Mouse (Mus musculus) heart, embryonic 16.5 days (tissue): ENCODE results near the gene Adamtsl1. TPM values are rescaled to one million over a fixed set of nuclear protein-coding genes. Genes with fewer than 3 reads are reported as not detected.

Source experiments
- ATAC-seq: fragments of 200-750 bp; cut with Nextera tagmentation; replicated peaks from 2 replicates; pipeline ENCODE4 v1.8.0; 2017; ENCODE audit warnings: moderate number of reproducible peaks; ENCODE audit not compliant: insufficient read depth, low FRiP score; ENCODE audit errors: extremely low read depth
- H3K27ac ChIP-seq: fragments of 300-500 bp; sonication (generic); 2 replicates; pipeline ENCODE4 v1.5.1; 2014; ENCODE audit warnings: mild to moderate bottlenecking, low read length, control low read depth, moderate library complexity
- H3K27me3 ChIP-seq: fragments of 300-500 bp; sonication (generic); 2 replicates; pipeline ENCODE4 v1.6.1; 2014; ENCODE audit warnings: low read length, mixed read lengths; ENCODE audit not compliant: control insufficient read depth, insufficient read depth
- H3K36me3 ChIP-seq: fragments of 300-500 bp; sonication (generic); 2 replicates; pipeline ENCODE4 v1.6.1; 2014; ENCODE audit not compliant: control insufficient read depth, insufficient read depth
- H3K4me1 ChIP-seq: fragments of 300-500 bp; sonication (generic); 2 replicates; pipeline ENCODE4 v1.6.1; 2014; ENCODE audit warnings: low read length, mixed read lengths; ENCODE audit not compliant: control insufficient read depth, insufficient read depth
- H3K4me2 ChIP-seq: fragments of 300-500 bp; sonication (generic); 2 replicates; pipeline ENCODE4 v1.6.1; 2014; ENCODE audit warnings: low read depth, mild to moderate bottlenecking, control low read depth, low read length
- H3K4me3 ChIP-seq: fragments of 300-500 bp; sonication (generic); 2 replicates; pipeline ENCODE4 v1.5.1; 2014; ENCODE audit warnings: mild to moderate bottlenecking, control low read depth, low read length
- H3K9ac ChIP-seq: fragments of 300-500 bp; sonication (generic); 2 replicates; pipeline ENCODE4 v1.6.1; 2014; ENCODE audit warnings: low read length, control low read depth
- H3K9me3 ChIP-seq: fragments of 300-500 bp; sonication (generic); replicated peaks from 2 replicates; pipeline ENCODE4 v1.6.1; 2016; ENCODE audit warnings: low read length; ENCODE audit not compliant: control insufficient read depth
- WGBS: fragments of 180-500 bp; shearing (Covaris S2); extraction: QIAGEN DNeasy Blood & Tissue Kit; methylation state at CpG from one replicate; pipeline ENCODE4 v1.1.7; 2014; 5-methylcytosine and 5-hydroxymethylcytosine counted together
- polyA plus RNA-seq: library from polyadenylated mRNA; unstranded; fragments of >200 nt; fragmentation: Nextera tagmentation; extraction: Ambion mirVana; gene quantifications from 2 replicates; pipeline ENCODE4 v1.2.1, GENCODE M21; 2015

The Adamtsl1 gene
- polyA plus RNA-seq, 1 experiment from 2014 or later, result 7.9 TPM

DNA sequence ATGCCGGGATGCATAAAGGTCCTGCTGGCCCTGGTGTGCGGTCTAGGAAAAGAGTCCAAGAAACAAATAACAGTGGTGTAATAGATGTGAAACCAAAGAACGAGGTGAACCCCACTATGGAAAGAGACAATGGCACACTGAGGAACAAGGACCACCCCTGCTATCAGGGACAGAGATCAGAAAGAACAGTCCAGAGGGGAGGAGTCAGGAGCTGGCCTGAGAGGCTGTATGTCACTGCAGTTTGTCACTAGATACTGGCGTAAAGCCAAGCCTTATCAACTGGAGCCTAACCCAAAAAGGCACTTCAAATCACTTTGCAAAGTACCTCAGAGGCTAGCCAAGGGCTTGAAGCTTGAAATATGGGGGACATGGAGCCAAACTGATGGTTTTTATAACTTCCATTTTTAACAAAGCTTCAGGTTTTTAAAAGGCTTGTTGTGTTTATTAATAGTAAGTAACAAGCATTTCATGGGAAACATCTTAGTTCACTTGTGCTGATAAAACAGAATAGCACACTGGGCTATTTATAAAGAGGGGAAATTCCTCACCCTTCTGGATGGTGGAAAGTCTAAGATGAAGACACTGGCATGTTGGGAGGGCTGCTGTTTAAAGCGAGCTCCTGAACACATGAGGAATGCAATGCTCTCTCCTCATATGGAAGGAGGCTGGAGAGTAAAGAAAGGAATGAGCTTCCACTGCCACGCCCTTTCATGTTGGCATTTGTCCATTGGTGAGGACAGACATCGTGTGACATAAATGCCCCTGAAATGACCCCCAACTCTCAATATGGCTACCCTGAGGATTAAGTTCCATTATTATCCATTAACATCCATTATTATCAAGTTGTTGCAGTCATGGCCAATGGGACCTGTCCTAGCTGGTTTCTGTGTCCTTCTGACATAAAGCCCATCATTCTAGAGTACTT, 797.1 kb downstream of the Adamtsl1 start:
- ATAC-seq, result peak; percentile 87
- no peaks in the 10 kb centered on the region for H3K9me3 ChIP-seq

DNA sequence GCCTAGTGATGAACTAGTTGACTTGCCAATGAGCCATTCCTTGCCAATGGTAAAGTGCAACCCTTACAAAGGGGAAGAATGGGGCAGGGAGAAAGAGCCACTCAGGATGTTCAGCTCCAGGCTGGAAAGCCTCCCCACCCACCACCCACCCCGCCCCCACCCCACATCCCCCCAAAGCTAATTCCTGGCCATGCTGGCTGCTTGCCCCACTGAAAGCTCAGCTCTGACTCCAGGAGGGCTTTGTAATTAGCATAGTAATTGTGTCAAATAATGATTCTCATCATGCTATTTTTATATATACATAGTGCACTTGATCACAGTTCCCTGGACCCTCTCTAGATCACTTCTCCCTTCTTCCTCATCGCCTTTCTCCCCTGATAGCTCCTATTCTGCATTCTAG, 798.4 kb downstream of the Adamtsl1 start:
- Histone ChIP-seq H3K27me3 (no peaks in the 10 kb centered on the region), H3K9me3 (no peaks in the 10 kb centered on the region), H3K4me2 (no peak overlapping the region), H3K4me1 (peaks cover 42% of the 10 kb centered on the region), H3K36me3 (no peaks in the 10 kb centered on the region), H3K4me3 (no peak overlapping the region), H3K9ac (no peak overlapping the region), H3K27ac (peak overlapping the region; percentile 97)
- 93% methylated on average over 2 of the region's 2 CpGs for WGBS
- no peak for ATAC-seq

More for the DNA sequence above, 797.1 kb downstream of the Adamtsl1 start:
- no peak overlapping the region; the same call in 1 of the 2 replicates for H3K4me2 ChIP-seq
- H3K4me3 ChIP-seq, result no peak overlapping the region
- no peaks in the 10 kb centered on the region for H3K27me3 ChIP-seq
- no peak overlapping the region for H3K9ac ChIP-seq
- no peaks in the 10 kb centered on the region for H3K36me3 ChIP-seq
- H3K4me1 ChIP-seq, result peaks cover 39% of the 10 kb centered on the region
- WGBS, result 32% methylated on average over 7 of the region's 7 CpGs
- H3K27ac ChIP-seq, result peak overlapping the region; percentile 97

GRCm38 (mm10) chr4:86314442-86314841, 800.5 kb downstream of the Adamtsl1 start:
- H3K4me1 ChIP-seq, result peaks cover 53% of the 10 kb centered on the region
- H3K36me3 ChIP-seq, result no peaks in the 10 kb centered on the region
- H3K4me2 ChIP-seq, result no peak overlapping the region
- no peaks in the 10 kb centered on the region for H3K27me3 ChIP-seq
- ATAC-seq, result no peak
- no peaks in the 10 kb centered on the region for H3K9me3 ChIP-seq
- H3K9ac ChIP-seq, result no peak overlapping the region
- H3K4me3 ChIP-seq, result no peak overlapping the region
- H3K27ac ChIP-seq, result peak overlapping the region; percentile 79
- WGBS, result 65% methylated on average over 3 of the region's 3 CpGs

DNA sequence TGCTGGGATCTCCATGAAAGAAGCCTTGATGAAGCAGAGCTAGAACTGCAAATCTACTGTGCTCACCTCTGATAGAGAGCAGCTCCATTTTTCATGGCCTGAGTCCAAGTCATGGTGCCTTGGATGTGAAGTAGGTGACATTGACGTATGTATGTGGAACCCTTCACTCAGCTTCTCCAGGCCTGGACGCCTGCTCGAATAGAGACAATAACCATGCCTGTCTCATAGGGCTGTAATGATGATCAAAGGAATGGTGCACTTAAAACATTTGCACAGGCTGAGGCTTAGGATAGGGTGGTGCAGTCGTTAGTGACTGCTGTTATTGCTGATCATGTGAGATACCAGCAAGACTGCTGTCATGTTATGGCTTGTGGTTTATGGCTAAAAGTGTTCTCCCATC, 801.1 kb downstream of the Adamtsl1 start:
- ATAC-seq, result peak; percentile 28; the same call in 1 of the 2 replicates
- WGBS, result 36% methylated on average over 4 of the region's 4 CpGs
- H3K36me3 ChIP-seq, result no peaks in the 10 kb centered on the region
- H3K4me3 ChIP-seq, result no peak overlapping the region
- H3K4me1 ChIP-seq, result peaks cover 52% of the 10 kb centered on the region
- peak overlapping the region; percentile 79 for H3K27ac ChIP-seq
- H3K4me2 ChIP-seq, result no peak overlapping the region
- no peak overlapping the region for H3K9ac ChIP-seq
- no peaks in the 10 kb centered on the region for H3K9me3 ChIP-seq
- no peaks in the 10 kb centered on the region for H3K27me3 ChIP-seq

DNA sequence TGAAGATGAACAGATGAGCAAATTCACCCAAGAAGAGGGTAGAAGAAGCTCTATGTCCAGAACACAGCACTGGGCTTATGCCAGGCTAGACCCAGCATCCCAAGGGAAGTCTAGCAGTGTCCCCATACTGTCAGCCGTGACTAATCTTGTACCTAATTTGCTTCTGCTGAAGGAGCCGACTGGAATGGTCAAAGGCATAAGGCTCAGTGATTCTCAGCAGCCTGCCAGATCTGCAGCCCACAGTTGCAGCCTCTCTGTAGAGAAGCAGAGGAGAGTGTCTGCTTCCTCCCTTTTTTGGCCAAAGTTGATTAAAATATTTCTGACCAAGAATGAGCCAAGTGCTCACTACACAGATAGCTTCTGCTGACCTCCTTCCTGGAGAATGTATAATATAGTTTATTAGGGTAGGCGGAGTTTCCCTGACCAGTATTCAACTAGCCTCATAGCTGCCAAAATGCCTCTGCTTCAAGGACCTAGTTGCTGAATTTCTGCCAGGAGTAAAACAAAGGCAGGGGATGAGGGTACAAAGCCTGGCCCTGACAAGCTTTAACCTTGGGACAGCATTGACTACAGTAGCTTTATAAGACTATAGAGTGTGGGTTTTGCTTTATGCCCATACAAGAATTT, 804.1 kb downstream of the Adamtsl1 start:
- Histone ChIP-seq H3K4me1 (peaks cover 29% of the 10 kb centered on the region), H3K27me3 (no peaks in the 10 kb centered on the region)
- ATAC-seq, result peak; percentile 46

GRCm38 (mm10) chr4:86325411-86325810, 811.4 kb downstream of the Adamtsl1 start:
- no peak overlapping the region for H3K4me3 ChIP-seq
- WGBS, result 48% methylated on average over 2 of the region's 2 CpGs
- ATAC-seq, result no peak
- no peak overlapping the region for H3K9ac ChIP-seq
- H3K27me3 ChIP-seq, result no peaks in the 10 kb centered on the region
- H3K9me3 ChIP-seq, result no peaks in the 10 kb centered on the region
- no peak overlapping the region for H3K4me2 ChIP-seq
- H3K27ac ChIP-seq, result peak overlapping the region; percentile 31
- peaks cover 18% of the 10 kb centered on the region for H3K4me1 ChIP-seq
- no peaks in the 10 kb centered on the region for H3K36me3 ChIP-seq

More for the DNA sequence above, 804.1 kb downstream of the Adamtsl1 start:
- no peak overlapping the region for H3K4me2 ChIP-seq
- H3K36me3 ChIP-seq, result no peaks in the 10 kb centered on the region
- H3K9ac ChIP-seq, result no peak overlapping the region
- no peak overlapping the region for H3K4me3 ChIP-seq
- peak overlapping the region; percentile 89 for H3K27ac ChIP-seq
- H3K9me3 ChIP-seq, result no peaks in the 10 kb centered on the region
- 36% methylated on average over 3 of the region's 3 CpGs for WGBS

- Histone ChIP-seq H3K4me3 (no peak overlapping the region), H3K4me2 (no peak overlapping the region), H3K27me3 (no peaks in the 10 kb centered on the region), H3K36me3 (no peaks in the 10 kb centered on the region), H3K4me1 (peaks cover 18% of the 10 kb centered on the region), H3K27ac (peak overlapping the region; percentile 37; the same call in 1 of the 2 replicates), H3K9me3 (no peaks in the 10 kb centered on the region), H3K9ac (no peak overlapping the region)
- peak; percentile 37; the same call in 1 of the 2 replicates for ATAC-seq
- 59% methylated on average over 5 of the region's 5 CpGs for WGBS
These were observed 812.0 kb downstream of the Adamtsl1 start for GRCm38 (mm10) chr4:86326003-86326402.

- ATAC-seq, result no peak
- Histone ChIP-seq H3K9me3 (no peaks in the 10 kb centered on the region), H3K9ac (no peak overlapping the region), H3K27ac (peak overlapping the region; percentile 15; the same call in 1 of the 2 replicates), H3K36me3 (no peaks in the 10 kb centered on the region), H3K4me1 (peaks cover 18% of the 10 kb centered on the region), H3K27me3 (no peaks in the 10 kb centered on the region), H3K4me2 (no peak overlapping the region), H3K4me3 (no peak overlapping the region)
- WGBS, result 45% methylated on average over 8 of the region's 8 CpGs
These were observed 812.7 kb downstream of the Adamtsl1 start for GRCm38 (mm10) chr4:86326638-86327037.

GRCm38 (mm10) chr4:86329481-86329880, 815.5 kb downstream of the Adamtsl1 start:
- H3K27me3 ChIP-seq, result no peaks in the 10 kb centered on the region
- H3K36me3 ChIP-seq, result no peaks in the 10 kb centered on the region
- no peak overlapping the region for H3K9ac ChIP-seq
- ATAC-seq, result no peak
- no peak overlapping the region for H3K27ac ChIP-seq
- 80% methylated on average over 1 of the region's 1 CpGs for WGBS
- no peak overlapping the region for H3K4me2 ChIP-seq
- no peaks in the 10 kb centered on the region for H3K9me3 ChIP-seq
- H3K4me3 ChIP-seq, result no peak overlapping the region
- peaks cover 18% of the 10 kb centered on the region for H3K4me1 ChIP-seq
